Mouse (Mus musculus) spleen, embryonic (tissue): Measurements from ENCODE around the gene Gramd4.

Experiments used
- CTCF ChIA-PET: fragments of 350-600 bp; sonication (Branson Sonifier 250); formaldehyde crosslinking; loops from one replicate; lab custom pipeline; 2022; lab: Charles Lee

The Gramd4 gene

GRCm38 (mm10) chr15:86067941-86068495 lies 10.5 kb downstream of the Gramd4 start:
- CTCF ChIA-PET = interaction anchor here (0.6 to 0.7 kb wide), 2 partner anchors 32 to 55 kb away, joined by 7 to 12 read pairs; no protein-coding TSS in a partner anchor

- CTCF ChIA-PET = interaction anchor here (0.9 kb wide), 1 partner anchor 14 kb away, joined by 3 read pairs; no protein-coding TSS in a partner anchor
Observed at GRCm38 (mm10) chr15:86069011-86069791, 11.7 kb downstream of the Gramd4 start.

- CTCF ChIA-PET = interaction anchor here (0.6 to 0.9 kb wide), 3 partner anchors 16 to 22 kb away, joined by 3 to 11 read pairs (median 3); no protein-coding TSS in a partner anchor
Observed at GRCm38 (mm10) chr15:86070368-86070767, 12.9 kb downstream of the Gramd4 start.

- CTCF ChIA-PET = no interaction called here
Observed at GRCm38 (mm10) chr15:86071166-86071565, 13.7 kb downstream of the Gramd4 start.

- CTCF ChIA-PET = no interaction called here
Observed at GRCm38 (mm10) chr15:86074171-86074937, 16.9 kb downstream of the Gramd4 start.

GRCm38 (mm10) chr15:86075305-86076047 lies 18.0 kb downstream of the Gramd4 start:
- CTCF ChIA-PET = no interaction called here

GRCm38 (mm10) chr15:86076048-86076315 lies 18.5 kb downstream of the Gramd4 start:
- CTCF ChIA-PET = no interaction called here

- CTCF ChIA-PET = no interaction called here
Observed at GRCm38 (mm10) chr15:86076378-86076777, 18.9 kb downstream of the Gramd4 start.

- CTCF ChIA-PET = no interaction called here
Observed at GRCm38 (mm10) chr15:86077934-86078333, 20.4 kb downstream of the Gramd4 start.

GRCm38 (mm10) chr15:86078481-86079216 lies 21.2 kb downstream of the Gramd4 start:
- CTCF ChIA-PET = no interaction called here

GRCm38 (mm10) chr15:86079467-86079866 lies 22.0 kb downstream of the Gramd4 start:
- CTCF ChIA-PET = no interaction called here

GRCm38 (mm10) chr15:86079876-86080275 lies 22.4 kb downstream of the Gramd4 start:
- CTCF ChIA-PET = no interaction called here

GRCm38 (mm10) chr15:86080408-86080807 lies 22.9 kb downstream of the Gramd4 start:
- CTCF ChIA-PET = interaction anchor here (0.6 kb wide), 1 partner anchor 167 kb away, joined by 6 read pairs; no protein-coding TSS in a partner anchor

GRCm38 (mm10) chr15:86081654-86082053 lies 24.2 kb downstream of the Gramd4 start:
- CTCF ChIA-PET = no interaction called here

- CTCF ChIA-PET = interaction anchor here (0.6 kb wide), 1 partner anchor 25 kb away, joined by 4 read pairs; no protein-coding TSS in a partner anchor
Observed at GRCm38 (mm10) chr15:86082551-86082961, 25.1 kb downstream of the Gramd4 start.

- CTCF ChIA-PET = no interaction called here
Observed at GRCm38 (mm10) chr15:86083261-86083741, 25.8 kb downstream of the Gramd4 start.

- CTCF ChIA-PET = interaction anchor here (0.6 to 0.8 kb wide), 3 partner anchors 16 to 153 kb away, joined by 3 to 4 read pairs (median 4); no protein-coding TSS in a partner anchor
Observed at GRCm38 (mm10) chr15:86085301-86086225, 28.1 kb downstream of the Gramd4 start.

GRCm38 (mm10) chr15:86086291-86086706 lies 28.8 kb downstream of the Gramd4 start:
- CTCF ChIA-PET = no interaction called here

GRCm38 (mm10) chr15:86087591-86088149 lies 30.2 kb downstream of the Gramd4 start:
- CTCF ChIA-PET = interaction anchor here (0.5 to 0.6 kb wide), 2 partner anchors 22 to 33 kb away, joined by 3 to 7 read pairs; no protein-coding TSS in a partner anchor
